Mouse (Mus musculus): ENCODE measurements at regions not wholly inside any gene's neighbourhood (a gene's known extent, or its start where the extent isn't known, plus 50 kb on each side); places are given as distances from the start of the nearest gene placed in this dataset.
"Not testable (repeated sequence)": the region's sequence is repeated elsewhere in the genome, so short reads cannot be mapped to it uniquely, and the experiment has no call there.

- H3K27me3 ChIP-seq (ENCODE audit: control insufficient read depth): no peaks in the 10 kb centered on the region
- no peak overlapping the region for H3K4me3 ChIP-seq (replicated peaks)
- TF ChIP-seq GATA1 (IDR thresholded peaks at IDR 0.05; ENCODE audit: low read length) (no peak), TAL1 (IDR thresholded peaks at IDR 0.05; ENCODE audit: low read length) (no peak)
- H3K9me3 ChIP-seq (ENCODE audit: control insufficient read depth, low read length): no peaks in the 10 kb centered on the region
- peaks cover 22% of the 10 kb centered on the region for H3K4me1 ChIP-seq (ENCODE audit: control insufficient read depth)
- no peaks in the 10 kb centered on the region for H3K36me3 ChIP-seq (ENCODE audit: control insufficient read depth)
These were observed 90.1 kb downstream of the Otx2 start for GRCm38 (mm10) chr14:48583516-48583915.

DNA sequence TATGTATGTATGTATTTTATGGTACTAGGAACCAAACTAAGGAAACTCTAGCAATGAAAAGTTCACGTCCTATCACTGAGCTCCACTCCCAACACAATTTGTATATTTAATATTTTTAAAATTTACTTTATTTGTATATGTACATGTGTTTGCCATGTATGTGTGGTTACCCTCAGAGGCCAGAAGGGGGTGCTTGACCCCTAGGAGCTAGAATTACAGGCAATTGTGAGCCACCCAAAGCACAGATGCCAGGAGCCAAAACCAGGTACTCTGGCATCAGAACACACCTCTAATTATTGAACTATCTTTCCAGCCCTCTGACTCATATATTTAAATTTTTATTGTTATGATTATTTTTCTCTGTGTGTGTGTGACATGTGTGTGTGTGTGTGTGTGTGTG lies 91.5 kb downstream of the Otx2 start:
- Histone ChIP-seq H3K36me3 (ENCODE audit: control insufficient read depth) (no peaks in the 10 kb centered on the region), H3K4me3 (replicated peaks) (no peak overlapping the region), H3K4me1 (ENCODE audit: control insufficient read depth) (peaks cover 22% of the 10 kb centered on the region), H3K27me3 (ENCODE audit: control insufficient read depth) (no peaks in the 10 kb centered on the region), H3K9me3 (ENCODE audit: control insufficient read depth, low read length) (no peaks in the 10 kb centered on the region)
- no peak for TF ChIP-seq TAL1 (IDR thresholded peaks at IDR 0.05; ENCODE audit: low read length)
- no peak for TF ChIP-seq GATA1 (IDR thresholded peaks at IDR 0.05; ENCODE audit: low read length)

DNA sequence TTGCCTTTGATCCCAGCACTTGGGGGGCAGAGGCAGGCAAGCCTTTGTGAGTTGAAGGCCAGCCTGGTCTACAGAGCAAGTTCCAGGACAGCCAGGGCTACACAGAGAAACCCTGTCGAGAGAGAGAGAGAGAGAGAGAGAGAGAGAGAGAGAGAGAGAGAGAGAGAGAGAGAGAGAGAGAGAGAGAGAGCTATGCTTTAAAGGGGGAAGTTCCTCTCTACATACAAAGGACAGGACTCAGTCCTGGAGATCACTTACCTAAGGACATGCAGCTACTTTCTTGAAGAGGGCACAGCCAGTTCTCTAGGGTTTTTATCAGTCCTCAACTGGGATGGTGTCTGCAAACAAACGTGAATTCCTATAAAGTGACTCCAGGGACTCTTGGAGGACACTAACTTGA lies 92.3 kb downstream of the Otx2 start:
- H3K9me3 ChIP-seq (ENCODE audit: control insufficient read depth, low read length); H3K4me3 ChIP-seq (replicated peaks); H3K36me3 ChIP-seq (ENCODE audit: control insufficient read depth); H3K27me3 ChIP-seq (ENCODE audit: control insufficient read depth): not testable (repeated sequence)
- H3K4me1 ChIP-seq (ENCODE audit: control insufficient read depth): peaks cover 22% of the 10 kb centered on the region

DNA sequence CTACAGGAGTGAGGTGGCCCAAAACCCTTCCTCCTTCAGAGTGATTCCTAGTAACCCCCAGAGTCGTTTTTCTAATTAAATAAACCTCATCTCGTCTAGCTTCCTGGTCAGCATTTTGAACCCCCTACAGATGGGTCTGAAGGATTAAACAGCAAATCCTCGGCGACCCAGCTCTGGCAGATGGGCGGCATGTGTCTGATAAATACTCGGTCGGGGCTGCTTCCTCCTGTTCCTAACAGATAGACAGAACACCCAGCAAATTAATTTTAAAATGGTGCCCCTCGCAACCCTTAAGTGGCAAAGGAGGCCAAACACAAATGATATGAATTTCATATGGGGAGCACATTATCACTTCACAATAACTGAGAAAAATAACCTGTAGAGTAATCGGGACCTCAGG lies 93.2 kb downstream of the Otx2 start:
- H3K4me1 ChIP-seq (ENCODE audit: control insufficient read depth): peaks cover 22% of the 10 kb centered on the region
- peak overlapping the region; percentile 4 for H3K4me3 ChIP-seq (replicated peaks)
- no peaks in the 10 kb centered on the region for H3K9me3 ChIP-seq (ENCODE audit: control insufficient read depth, low read length)
- H3K36me3 ChIP-seq (ENCODE audit: control insufficient read depth): no peaks in the 10 kb centered on the region
- H3K27me3 ChIP-seq (ENCODE audit: control insufficient read depth): no peaks in the 10 kb centered on the region
- TF ChIP-seq GATA1 (IDR thresholded peaks at IDR 0.05; ENCODE audit: low read length): no peak
- peak; percentile 33; the same call in 2 of the 3 replicates for TF ChIP-seq TAL1 (IDR thresholded peaks at IDR 0.05; ENCODE audit: low read length)

DNA sequence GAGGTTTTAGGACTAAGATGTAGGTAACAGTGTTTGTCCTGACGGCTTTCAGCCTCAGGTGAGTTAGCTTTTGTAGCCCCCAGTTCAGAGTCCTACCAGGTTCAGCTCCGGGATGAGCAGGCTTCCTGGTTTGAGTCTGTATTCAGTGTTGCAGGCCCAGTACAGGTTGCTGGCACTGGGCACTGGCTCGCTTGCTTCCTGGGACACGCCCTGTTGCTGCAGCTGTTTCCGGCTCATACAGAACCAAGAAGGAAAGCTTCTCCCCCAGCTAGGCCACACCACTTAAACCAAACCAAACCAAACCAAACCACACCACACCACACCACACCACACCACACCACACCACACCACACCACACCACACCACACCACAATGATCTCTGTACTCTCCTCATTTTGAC lies 93.6 kb downstream of the Otx2 start:
- no peaks in the 10 kb centered on the region for H3K27me3 ChIP-seq (ENCODE audit: control insufficient read depth)
- H3K36me3 ChIP-seq (ENCODE audit: control insufficient read depth): no peaks in the 10 kb centered on the region
- peak overlapping the region; percentile 4 for H3K4me3 ChIP-seq (replicated peaks)
- H3K9me3 ChIP-seq (ENCODE audit: control insufficient read depth, low read length): no peaks in the 10 kb centered on the region
- H3K4me1 ChIP-seq (ENCODE audit: control insufficient read depth): peaks cover 22% of the 10 kb centered on the region
- TF ChIP-seq GATA1 (IDR thresholded peaks at IDR 0.05; ENCODE audit: low read length): no peak
- TF ChIP-seq TAL1 (IDR thresholded peaks at IDR 0.05; ENCODE audit: low read length): no peak

All from erythroblast, embryonic 14.5 days (primary cell).